Mouse (Mus musculus) C2C12 (cell line): ENCODE results near the gene Tssk2.

Experiments used
- CTCF ChIP-seq: IDR thresholded peaks from one replicate; pipeline ENCODE4 v1.5.1; 2011; ENCODE audit not compliant: control insufficient read depth, insufficient read depth, insufficient read length
- MAX ChIP-seq: IDR thresholded peaks from one replicate; pipeline ENCODE4 v1.6.1; 2011; ENCODE audit warnings: mild to moderate bottlenecking, control low read depth
- MYOG ChIP-seq: IDR thresholded peaks from one replicate; pipeline ENCODE4 v1.6.1; 2011; ENCODE audit not compliant: control insufficient read depth, insufficient read length; ENCODE audit errors: extremely low read depth
- USF1 ChIP-seq: IDR thresholded peaks from one replicate; pipeline ENCODE4 v1.6.1; 2011; ENCODE audit warnings: low read depth, mild to moderate bottlenecking, control low read depth, moderate library complexity

- TF ChIP-seq MAX, result no peak
- TF ChIP-seq CTCF, result no peak
- no peak for TF ChIP-seq USF1
- no peak for TF ChIP-seq MYOG
These were observed 33.5 kb downstream of the Tssk2 start for GRCm38 (mm10) chr16:17931906-17932460.
